Mouse (Mus musculus) c-Kit-positive CD71-positive TER-119-negative erythroid progenitor cells, embryonic 14.5 days (primary cell): ENCODE measurements around the gene Tssc4.

Source experiments
- DNase-seq: peaks from one replicate; pipeline ENCODE4 v3.0.0-alpha.2; 2013; ENCODE audit warnings: low read depth

Tssc4 gene

GRCm38 (mm10) chr7:143111719-143112118, 42.7 kb downstream of the Tssc4 start:
- DNase-seq, result no peak

GRCm38 (mm10) chr7:143112395-143112794, 43.3 kb downstream of the Tssc4 start:
- no peak for DNase-seq

- no peak for DNase-seq
These were observed 45.7 kb downstream of the Tssc4 start for GRCm38 (mm10) chr7:143114773-143115172.

- no peak for DNase-seq
These were observed 47.5 kb downstream of the Tssc4 start for GRCm38 (mm10) chr7:143116521-143116920.

GRCm38 (mm10) chr7:143119407-143119806, 50.4 kb downstream of the Tssc4 start:
- DNase-seq, result no peak

GRCm38 (mm10) chr7:143119826-143120225, 50.8 kb downstream of the Tssc4 start:
- DNase-seq, result no peak
